Mouse (Mus musculus): Measurements from ENCODE around the gene Card6. TPM values are rescaled to one million over a fixed set of nuclear protein-coding genes. Genes with fewer than 3 reads are reported as not detected.

Gene Card6
- total and polyA plus RNA-seq, 2 experiments from 2014 or later = 0.11 to 0.52 TPM

DNA sequence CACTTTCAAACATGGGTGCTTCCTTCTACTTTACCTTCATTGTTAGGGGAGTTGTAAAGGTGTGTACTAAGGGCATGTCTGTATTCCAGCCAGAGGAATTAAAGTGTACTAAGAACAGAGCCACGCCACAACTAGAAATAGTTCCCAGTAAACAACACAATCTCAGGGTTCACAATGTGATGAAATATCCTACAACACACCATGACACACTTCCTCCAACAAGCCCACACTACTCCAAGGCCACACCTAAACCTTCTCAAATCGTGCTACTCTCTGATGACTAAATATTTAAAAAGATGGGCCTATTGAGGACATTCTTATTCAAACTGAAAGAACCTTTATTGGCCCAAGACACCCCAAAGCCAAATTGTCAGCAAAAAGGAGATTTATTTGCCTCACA is 19.1 kb upstream of the Card6 start:
- WGBS = 87% methylated on average over 2 of the region's 2 CpGs
- TF ChIP-seq CTCF (IDR thresholded peaks at IDR 0.05) = no peak
- no peak overlapping the region for H3K9ac ChIP-seq (replicated peaks; ENCODE audit: low read length, poor library complexity, severe bottlenecking)
- no peaks in the 10 kb centered on the region for H3K4me1 ChIP-seq (ENCODE audit: insufficient read depth, low read length)
- ATAC-seq (ENCODE audit: low FRiP score) (no peak), DNase-seq (ENCODE audit: low spot score) (no peak)
- H3K27me3 ChIP-seq (ENCODE audit: insufficient read depth, low read length) = no peaks in the 10 kb centered on the region
- no peaks in the 10 kb centered on the region for H3K9me3 ChIP-seq (ENCODE audit: low read length)
- no peak overlapping the region for H3K4me2 ChIP-seq (ENCODE audit: low read depth, low read length, poor library complexity, severe bottlenecking)
- H3K4me3 ChIP-seq (ENCODE audit: low read depth, low read length) = no peak overlapping the region
- no peak overlapping the region for H3K27ac ChIP-seq (ENCODE audit: low read depth, low read length)
- 0 out of 2 replicates have a peak, but pooled peaks cover 5% of the 10 kb centered on the region for H3K36me3 ChIP-seq (ENCODE audit: insufficient read depth, low read length)

DNA sequence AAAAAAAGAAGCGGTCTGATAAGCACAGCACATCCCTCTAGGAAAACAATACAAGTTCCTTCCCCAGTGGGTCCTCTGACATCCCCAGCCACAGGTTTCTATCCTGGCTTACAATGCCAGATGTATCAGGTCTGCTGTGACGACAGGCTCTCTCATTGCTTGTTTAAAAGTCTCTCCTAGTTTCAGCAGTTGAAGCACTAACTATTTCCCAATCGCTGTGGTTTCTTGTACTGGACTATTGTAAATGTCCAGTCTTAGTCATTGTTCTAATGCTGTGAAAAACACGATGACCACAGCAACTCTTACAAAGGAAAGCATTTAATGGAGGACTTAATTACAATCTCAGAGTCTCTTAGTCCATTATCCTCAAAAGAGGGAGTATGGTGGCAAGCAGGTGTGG is 18.1 kb upstream of the Card6 start:
- H3K4me2 ChIP-seq (ENCODE audit: low read depth, low read length, poor library complexity, severe bottlenecking) = no peak overlapping the region
- ATAC-seq (ENCODE audit: low FRiP score) (no peak), DNase-seq (ENCODE audit: low spot score) (no peak)
- no peak overlapping the region for H3K27ac ChIP-seq (ENCODE audit: low read depth, low read length)
- H3K4me3 ChIP-seq (ENCODE audit: low read depth, low read length) = no peak overlapping the region
- H3K9ac ChIP-seq (replicated peaks; ENCODE audit: low read length, poor library complexity, severe bottlenecking) = no peak overlapping the region
- H3K4me1 ChIP-seq (ENCODE audit: insufficient read depth, low read length) = no peaks in the 10 kb centered on the region
- no peaks in the 10 kb centered on the region for H3K27me3 ChIP-seq (ENCODE audit: insufficient read depth, low read length)
- TF ChIP-seq CTCF (IDR thresholded peaks at IDR 0.05) = no peak
- 78% methylated on average over 4 of the region's 4 CpGs for WGBS
- H3K9me3 ChIP-seq (ENCODE audit: low read length) = no peaks in the 10 kb centered on the region
- peaks cover 13% of the 10 kb centered on the region for H3K36me3 ChIP-seq (ENCODE audit: insufficient read depth, low read length)

DNA sequence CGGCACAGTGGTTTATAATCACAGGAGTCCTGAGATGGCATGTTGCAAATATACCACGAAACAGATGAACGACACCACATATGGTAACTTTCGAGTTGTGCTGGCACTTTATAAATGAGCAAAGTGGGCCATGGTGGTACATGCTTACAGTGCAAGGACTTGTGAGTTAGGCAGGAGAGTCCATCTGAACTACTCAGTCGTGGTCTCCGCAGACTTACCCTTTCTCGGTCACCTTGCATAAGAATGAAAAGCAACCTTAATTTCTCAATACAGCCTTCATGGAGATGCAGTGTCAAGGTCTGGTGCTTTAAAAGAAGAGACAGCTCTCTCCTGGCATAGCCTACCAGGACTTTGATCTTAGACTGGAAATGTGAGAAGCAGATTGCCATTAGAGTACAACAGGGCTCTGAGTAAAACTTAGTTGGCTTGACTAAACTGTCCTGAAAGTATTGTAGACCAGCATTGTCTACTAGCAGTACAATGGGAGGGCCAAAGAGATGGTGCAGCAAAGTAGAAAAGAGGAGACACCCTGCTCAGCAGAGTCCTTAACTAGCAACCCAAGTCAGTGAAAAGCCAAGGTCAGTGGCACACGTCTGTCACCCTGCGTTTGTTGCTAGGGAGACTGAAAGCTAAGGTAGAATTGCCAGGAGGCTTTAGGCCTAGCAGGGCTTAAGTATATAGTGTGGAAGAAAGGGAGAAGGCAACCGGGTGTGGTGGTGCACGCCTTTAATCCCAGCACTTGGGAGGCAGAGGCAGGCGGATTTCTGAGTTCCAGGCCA is 13.4 kb upstream of the Card6 start:
- peaks cover 6% of the 10 kb centered on the region for H3K4me1 ChIP-seq (ENCODE audit: insufficient read depth, low read length)
- H3K27ac ChIP-seq (ENCODE audit: low read depth, low read length) = no peak overlapping the region
- WGBS = 86% methylated on average over 12 of the region's 12 CpGs
- H3K27me3 ChIP-seq (ENCODE audit: insufficient read depth, low read length) = no peaks in the 10 kb centered on the region
- DNase-seq (ENCODE audit: low spot score) = no peak
- TF ChIP-seq CTCF (IDR thresholded peaks at IDR 0.05) = no peak
- H3K9me3 ChIP-seq (ENCODE audit: low read length) = no peaks in the 10 kb centered on the region
- no peak overlapping the region for H3K4me3 ChIP-seq (ENCODE audit: low read depth, low read length)
- H3K4me2 ChIP-seq (ENCODE audit: low read depth, low read length, poor library complexity, severe bottlenecking) = no peak overlapping the region
- peaks cover 37% of the 10 kb centered on the region for H3K36me3 ChIP-seq (ENCODE audit: insufficient read depth, low read length)
- no peak for ATAC-seq (ENCODE audit: low FRiP score)
- H3K9ac ChIP-seq (replicated peaks; ENCODE audit: low read length, poor library complexity, severe bottlenecking) = no peak overlapping the region

DNA sequence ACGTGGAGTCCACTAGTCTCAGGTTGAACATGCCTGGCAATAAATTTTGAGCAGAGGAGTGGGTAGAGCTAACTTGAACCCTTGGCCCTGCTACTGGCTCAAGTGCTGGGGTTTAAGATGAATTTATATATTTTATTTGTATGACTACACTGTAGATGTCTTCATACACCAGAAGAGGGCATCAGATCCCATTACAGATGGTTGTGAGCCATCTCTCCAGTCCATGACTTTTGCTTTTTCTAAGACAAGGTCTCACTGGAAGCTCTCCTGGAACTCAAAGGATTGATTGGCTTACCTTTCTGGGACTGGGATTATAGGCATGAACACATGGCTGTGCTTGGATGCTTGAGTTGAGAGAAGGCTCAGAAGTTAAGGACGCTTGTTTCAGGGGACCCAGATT is 11.4 kb upstream of the Card6 start:
- Histone ChIP-seq H3K9ac (replicated peaks; ENCODE audit: low read length, poor library complexity, severe bottlenecking) (no peak overlapping the region), H3K4me3 (ENCODE audit: low read depth, low read length) (no peak overlapping the region), H3K9me3 (ENCODE audit: low read length) (no peaks in the 10 kb centered on the region), H3K36me3 (ENCODE audit: insufficient read depth, low read length) (peaks cover 37% of the 10 kb centered on the region), H3K27me3 (ENCODE audit: insufficient read depth, low read length) (no peaks in the 10 kb centered on the region), H3K4me2 (ENCODE audit: low read depth, low read length, poor library complexity, severe bottlenecking) (no peak overlapping the region), H3K4me1 (ENCODE audit: insufficient read depth, low read length) (peaks cover 10% of the 10 kb centered on the region), H3K27ac (ENCODE audit: low read depth, low read length) (no peak overlapping the region; the same call in 1 of the 2 replicates)
- DNase-seq (ENCODE audit: low spot score) (no peak), ATAC-seq (ENCODE audit: low FRiP score) (no peak)
- peak; percentile 56 for TF ChIP-seq CTCF (IDR thresholded peaks at IDR 0.05)
- 92% methylated on average over 2 of the region's 2 CpGs for WGBS

DNA sequence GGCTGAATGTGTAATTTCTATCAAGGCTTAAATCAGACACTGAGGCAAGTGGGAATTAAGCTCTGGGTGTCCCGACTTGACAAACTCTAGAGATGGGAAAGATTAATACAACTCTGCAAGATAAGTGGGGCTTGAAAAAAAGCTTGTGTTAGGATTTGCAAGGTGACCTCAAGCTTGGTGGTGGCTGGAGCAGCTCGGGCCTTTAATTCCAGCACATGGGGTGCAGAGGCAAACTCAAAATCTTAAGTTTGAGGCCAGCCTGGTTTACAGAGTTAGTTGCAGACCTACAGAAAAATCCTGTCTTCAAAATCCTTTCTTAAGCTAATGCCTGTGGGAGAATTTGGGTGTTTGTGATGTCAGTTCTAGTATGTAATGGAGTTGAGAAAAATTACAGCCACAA is 10.9 kb upstream of the Card6 start:
- Histone ChIP-seq H3K36me3 (ENCODE audit: insufficient read depth, low read length) (peaks cover 34% of the 10 kb centered on the region), H3K4me2 (ENCODE audit: low read depth, low read length, poor library complexity, severe bottlenecking) (no peak overlapping the region), H3K27me3 (ENCODE audit: insufficient read depth, low read length) (no peaks in the 10 kb centered on the region), H3K27ac (ENCODE audit: low read depth, low read length) (no peak overlapping the region), H3K4me3 (ENCODE audit: low read depth, low read length) (no peak overlapping the region), H3K9me3 (ENCODE audit: low read length) (no peaks in the 10 kb centered on the region), H3K4me1 (ENCODE audit: insufficient read depth, low read length) (peaks cover 10% of the 10 kb centered on the region), H3K9ac (replicated peaks; ENCODE audit: low read length, poor library complexity, severe bottlenecking) (no peak overlapping the region)
- ATAC-seq (ENCODE audit: low FRiP score) (no peak), DNase-seq (ENCODE audit: low spot score) (no peak)
- no peak for TF ChIP-seq CTCF (IDR thresholded peaks at IDR 0.05)
- 92% methylated on average over 2 of the region's 2 CpGs for WGBS

DNA sequence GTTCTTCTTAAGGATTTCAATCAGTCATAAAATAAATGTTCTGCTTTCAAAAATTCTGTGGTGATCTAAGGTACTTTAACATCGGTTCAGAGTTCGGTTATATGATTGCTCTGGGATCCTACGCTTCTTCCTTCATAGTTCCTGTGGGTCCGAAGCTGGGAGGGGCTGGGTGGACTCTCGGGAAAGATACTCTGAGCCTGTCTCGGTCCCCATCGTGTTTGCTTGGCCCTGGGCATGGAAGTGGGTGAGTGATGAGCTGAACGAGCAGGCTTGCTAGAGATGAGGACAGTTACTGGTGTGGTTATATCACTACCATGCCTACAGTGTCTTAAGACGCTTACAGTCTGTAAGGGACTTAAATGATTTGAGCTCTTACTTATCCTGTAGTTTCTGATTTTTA is 10.3 kb upstream of the Card6 start:
- no peak for ATAC-seq (ENCODE audit: low FRiP score)
- WGBS = 93% methylated on average over 9 of the region's 9 CpGs
- no peak overlapping the region for H3K9ac ChIP-seq (replicated peaks; ENCODE audit: low read length, poor library complexity, severe bottlenecking)
- H3K36me3 ChIP-seq (ENCODE audit: insufficient read depth, low read length) = peaks cover 33% of the 10 kb centered on the region
- no peak overlapping the region for H3K4me3 ChIP-seq (ENCODE audit: low read depth, low read length)
- peaks cover 10% of the 10 kb centered on the region for H3K4me1 ChIP-seq (ENCODE audit: insufficient read depth, low read length)
- no peaks in the 10 kb centered on the region for H3K9me3 ChIP-seq (ENCODE audit: low read length)
- no peak for TF ChIP-seq CTCF (IDR thresholded peaks at IDR 0.05)
- no peak for DNase-seq (ENCODE audit: low spot score)
- H3K27ac ChIP-seq (ENCODE audit: low read depth, low read length) = no peak overlapping the region
- H3K27me3 ChIP-seq (ENCODE audit: insufficient read depth, low read length) = no peaks in the 10 kb centered on the region
- no peak overlapping the region for H3K4me2 ChIP-seq (ENCODE audit: low read depth, low read length, poor library complexity, severe bottlenecking)

All from midbrain, postnatal 0 days (tissue).